Mouse (Mus musculus): Measurements from ENCODE around the gene Tollip. TPM values are rescaled to one million over a fixed set of nuclear protein-coding genes. Genes with fewer than 3 reads are reported as not detected.

Tollip gene
- total and polyA plus RNA-seq, 3 experiments: 52.6 to 55.5 (median 53.6) TPM

GRCm38 (mm10) chr7:141878813-141879212 lies 39.5 kb downstream of the Tollip start:
- H3K4me3 ChIP-seq (ENCODE audit: low read depth, low read length): no peak overlapping the region
- ATAC-seq (ENCODE audit: extremely low read depth, insufficient number of reproducible peaks, low FRiP score, poor library complexity, severe bottlenecking): no peak
- DNase-seq (ENCODE audit: low spot score): no peak
- TF ChIP-seq GATA1 (IDR thresholded peaks at IDR 0.05; ENCODE audit: borderline replicate concordance, low read length): no peak
- TF ChIP-seq POLR2AphosphoS5 (IDR thresholded peaks at IDR 0.05; ENCODE audit: insufficient replicate concordance, low read depth, low read length): no peak
- no peaks in the 10 kb centered on the region for H3K9me3 ChIP-seq (replicated peaks)
- no peaks in the 10 kb centered on the region for H3K4me1 ChIP-seq (ENCODE audit: insufficient read depth, low read depth, low read length)
- no peaks in the 10 kb centered on the region for H3K27me3 ChIP-seq (ENCODE audit: insufficient read depth, low read length)
- H3K36me3 ChIP-seq (replicated peaks): peaks cover 95% of the 10 kb centered on the region

DNA sequence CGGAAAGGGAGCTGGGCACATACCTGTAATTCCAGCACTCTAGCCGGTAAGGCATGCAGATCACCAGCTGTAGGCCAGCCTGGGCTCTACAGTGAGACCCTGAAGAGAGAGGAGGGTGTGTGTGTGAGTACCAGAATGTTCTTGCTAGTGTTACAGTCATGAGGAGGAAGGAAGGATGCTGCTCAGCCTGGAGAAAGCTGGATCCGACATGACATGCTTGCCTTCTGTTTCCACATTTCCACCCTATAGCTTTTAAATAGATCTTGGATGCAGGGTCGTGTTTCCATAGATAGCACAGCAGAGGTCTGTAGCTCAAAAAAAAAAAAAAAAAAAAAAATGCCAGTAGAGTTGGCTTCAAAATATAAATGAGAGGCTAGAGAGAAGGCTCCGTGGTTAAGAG lies 43.4 kb downstream of the Tollip start:
- TF ChIP-seq POLR2AphosphoS5 (IDR thresholded peaks at IDR 0.05; ENCODE audit: insufficient replicate concordance, low read depth, low read length) (no peak), CTCF (IDR thresholded peaks at IDR 0.05; ENCODE audit: low read depth, low read length) (no peak), GATA2 (IDR thresholded peaks at IDR 0.05; ENCODE audit: borderline replicate concordance, low read depth, low read length) (no peak), GATA1 (IDR thresholded peaks at IDR 0.05; ENCODE audit: borderline replicate concordance, low read length) (no peak), TAL1 (conservative IDR thresholded peaks at IDR 0.05; ENCODE audit: low read depth, low read length) (no peak)
- peaks cover 6% of the 10 kb centered on the region; the same call in 1 of the 2 replicates for H3K27me3 ChIP-seq (ENCODE audit: insufficient read depth, low read length)
- no peaks in the 10 kb centered on the region for H3K9me3 ChIP-seq (replicated peaks)
- H3K4me3 ChIP-seq (ENCODE audit: low read depth, low read length): no peak overlapping the region
- DNase-seq (ENCODE audit: low spot score) (no peak), ATAC-seq (ENCODE audit: extremely low read depth, insufficient number of reproducible peaks, low FRiP score, poor library complexity, severe bottlenecking) (no peak)
- no peaks in the 10 kb centered on the region for H3K4me1 ChIP-seq (ENCODE audit: insufficient read depth, low read depth, low read length)
- H3K36me3 ChIP-seq (replicated peaks): peaks cover 74% of the 10 kb centered on the region

GRCm38 (mm10) chr7:141870553-141870952 lies 47.8 kb downstream of the Tollip start:
- peaks cover 34% of the 10 kb centered on the region for H3K36me3 ChIP-seq (replicated peaks)

GRCm38 (mm10) chr7:141869644-141870043 lies 48.7 kb downstream of the Tollip start:
- TF ChIP-seq TAL1 (conservative IDR thresholded peaks at IDR 0.05; ENCODE audit: low read depth, low read length) (no peak), CTCF (IDR thresholded peaks at IDR 0.05; ENCODE audit: low read depth, low read length) (no peak), POLR2AphosphoS5 (IDR thresholded peaks at IDR 0.05; ENCODE audit: insufficient replicate concordance, low read depth, low read length) (no peak)
- DNase-seq (ENCODE audit: low spot score) (no peak), ATAC-seq (ENCODE audit: extremely low read depth, insufficient number of reproducible peaks, low FRiP score, poor library complexity, severe bottlenecking) (no peak)
- Histone ChIP-seq H3K27me3 (ENCODE audit: insufficient read depth, low read length) (peaks cover 47% of the 10 kb centered on the region), H3K9me3 (replicated peaks) (no peaks in the 10 kb centered on the region), H3K4me1 (ENCODE audit: insufficient read depth, low read depth, low read length) (no peaks in the 10 kb centered on the region), H3K4me3 (ENCODE audit: low read depth, low read length) (no peak overlapping the region), H3K36me3 (replicated peaks) (peaks cover 26% of the 10 kb centered on the region)

More at GRCm38 (mm10) chr7:141870553-141870952, 47.8 kb downstream of the Tollip start:
- Histone ChIP-seq H3K27me3 (ENCODE audit: insufficient read depth, low read length) (peaks cover 38% of the 10 kb centered on the region), H3K9me3 (replicated peaks) (no peaks in the 10 kb centered on the region), H3K4me3 (ENCODE audit: low read depth, low read length) (no peak overlapping the region), H3K4me1 (ENCODE audit: insufficient read depth, low read depth, low read length) (no peaks in the 10 kb centered on the region)
- no peak for TF ChIP-seq GATA2 (IDR thresholded peaks at IDR 0.05; ENCODE audit: borderline replicate concordance, low read depth, low read length)
- TF ChIP-seq GATA1 (IDR thresholded peaks at IDR 0.05; ENCODE audit: borderline replicate concordance, low read length): no peak
- no peak for TF ChIP-seq TAL1 (conservative IDR thresholded peaks at IDR 0.05; ENCODE audit: low read depth, low read length)
- TF ChIP-seq POLR2AphosphoS5 (IDR thresholded peaks at IDR 0.05; ENCODE audit: insufficient replicate concordance, low read depth, low read length): no peak
- no peak for TF ChIP-seq CTCF (IDR thresholded peaks at IDR 0.05; ENCODE audit: low read depth, low read length)
- no peak for DNase-seq (ENCODE audit: low spot score)
- no peak for ATAC-seq (ENCODE audit: extremely low read depth, insufficient number of reproducible peaks, low FRiP score, poor library complexity, severe bottlenecking)

GRCm38 (mm10) chr7:141861046-141861445 lies 57.3 kb downstream of the Tollip start:
- Histone ChIP-seq H3K4me3 (ENCODE audit: low read depth, low read length) (no peak overlapping the region), H3K9me3 (replicated peaks) (no peaks in the 10 kb centered on the region), H3K4me1 (ENCODE audit: insufficient read depth, low read depth, low read length) (no peaks in the 10 kb centered on the region), H3K36me3 (replicated peaks) (no peaks in the 10 kb centered on the region), H3K27me3 (ENCODE audit: insufficient read depth, low read length) (peaks cover 47% of the 10 kb centered on the region)
- ATAC-seq (ENCODE audit: extremely low read depth, insufficient number of reproducible peaks, low FRiP score, poor library complexity, severe bottlenecking) (no peak), DNase-seq (ENCODE audit: low spot score) (no peak)
- TF ChIP-seq GATA1 (IDR thresholded peaks at IDR 0.05; ENCODE audit: borderline replicate concordance, low read length) (no peak), TAL1 (conservative IDR thresholded peaks at IDR 0.05; ENCODE audit: low read depth, low read length) (no peak), CTCF (IDR thresholded peaks at IDR 0.05; ENCODE audit: low read depth, low read length) (no peak), GATA2 (IDR thresholded peaks at IDR 0.05; ENCODE audit: borderline replicate concordance, low read depth, low read length) (no peak)

GRCm38 (mm10) chr7:141840354-141840753 lies 78.0 kb downstream of the Tollip start:
- H3K27me3 ChIP-seq (ENCODE audit: insufficient read depth, low read length): peaks cover 30% of the 10 kb centered on the region
- no peak overlapping the region for H3K4me3 ChIP-seq (ENCODE audit: low read depth, low read length)
- H3K4me1 ChIP-seq (ENCODE audit: insufficient read depth, low read depth, low read length): no peaks in the 10 kb centered on the region
- H3K9me3 ChIP-seq (replicated peaks): no peaks in the 10 kb centered on the region
- no peak for ATAC-seq (ENCODE audit: extremely low read depth, insufficient number of reproducible peaks, low FRiP score, poor library complexity, severe bottlenecking)
- no peaks in the 10 kb centered on the region for H3K36me3 ChIP-seq (replicated peaks)
- no peak for DNase-seq (ENCODE audit: low spot score)
- TF ChIP-seq CTCF (IDR thresholded peaks at IDR 0.05; ENCODE audit: low read depth, low read length) (no peak), GATA1 (IDR thresholded peaks at IDR 0.05; ENCODE audit: borderline replicate concordance, low read length) (no peak), POLR2AphosphoS5 (IDR thresholded peaks at IDR 0.05; ENCODE audit: insufficient replicate concordance, low read depth, low read length) (no peak), GATA2 (IDR thresholded peaks at IDR 0.05; ENCODE audit: borderline replicate concordance, low read depth, low read length) (no peak), TAL1 (conservative IDR thresholded peaks at IDR 0.05; ENCODE audit: low read depth, low read length) (no peak)

DNA sequence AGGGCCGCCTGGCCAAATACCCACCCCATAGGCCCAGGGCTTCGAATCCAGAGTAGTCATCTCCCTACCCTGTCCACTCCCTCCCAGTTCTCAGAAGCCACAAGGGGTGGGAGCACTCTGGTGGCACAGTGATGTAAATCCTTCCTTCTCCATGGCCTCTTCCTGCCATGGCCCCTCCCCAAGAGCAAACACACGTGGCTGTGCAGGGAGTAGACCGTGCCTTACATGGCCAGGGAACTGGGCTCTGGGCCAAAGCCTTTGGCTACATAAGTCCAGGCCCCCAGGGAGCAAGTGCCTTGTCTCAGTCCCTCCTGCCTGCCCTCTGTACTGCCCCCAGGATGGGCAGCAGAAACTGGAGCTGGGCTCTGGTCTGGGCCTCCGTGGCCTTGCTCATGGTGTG lies 79.5 kb downstream of the Tollip start, which contains the start of gene Muc5b:
Gene Muc5b, plus strand, starts transcription at position 292 of the 400 bp plus-strand sequence.
- no peaks in the 10 kb centered on the region for H3K36me3 ChIP-seq (replicated peaks)
- no peaks in the 10 kb centered on the region for H3K9me3 ChIP-seq (replicated peaks)
- ATAC-seq (ENCODE audit: extremely low read depth, insufficient number of reproducible peaks, low FRiP score, poor library complexity, severe bottlenecking) (no peak), DNase-seq (ENCODE audit: low spot score) (no peak)
- TF ChIP-seq GATA1 (IDR thresholded peaks at IDR 0.05; ENCODE audit: borderline replicate concordance, low read length): no peak
- no peak within 1 kb of the TSS for H3K4me3 ChIP-seq (ENCODE audit: low read depth, low read length)
- peaks cover 30% of the 10 kb centered on the region for H3K27me3 ChIP-seq (ENCODE audit: insufficient read depth, low read length)
- no peaks in the 10 kb centered on the region for H3K4me1 ChIP-seq (ENCODE audit: insufficient read depth, low read depth, low read length)
